In genomic region chr6:95621821-95622220, GRCm38 (mm10) we compare ENCODE assay signal across 7 mouse cellular contexts.
DNase-seq lines count a peak whose midpoint lies in the region; ATAC-seq lines count a peak whose summit lies in the region.

No protein-coding gene starts in this region.

- H3K4me2 ChIP-seq in intestine, embryonic 16.5 days (ENCODE audit: low read depth, low read length) = no peak overlapping the region

- no peaks in the 10 kb centered on the region for H3K4me1 ChIP-seq in intestine, embryonic 16.5 days (ENCODE audit: control insufficient read depth, insufficient read depth, low read length)

- H3K36me3 ChIP-seq in intestine, embryonic 16.5 days (ENCODE audit: control insufficient read depth, insufficient read depth, low read length) = no peaks in the 10 kb centered on the region

- no peak overlapping the region for H3K4me3 ChIP-seq in intestine, embryonic 16.5 days (ENCODE audit: low read length)

- peak; percentile 46 for ATAC-seq in intestine, embryonic 16.5 days

- H3K27ac ChIP-seq in intestine, embryonic 16.5 days (ENCODE audit: low read length) = no peak overlapping the region

- H3K9me3 ChIP-seq in intestine, embryonic 16.5 days (ENCODE audit: control insufficient read depth, low read length) = no peaks in the 10 kb centered on the region

- no peaks in the 10 kb centered on the region for H3K27me3 ChIP-seq in intestine, embryonic 16.5 days (replicated peaks; ENCODE audit: control insufficient read depth, insufficient read depth, low read length)

- 68% methylated on average over 2 of the region's 2 CpGs for WGBS in intestine, embryonic 16.5 days

- DNase-seq in layer of hippocampus, postnatal 36 days = peak; percentile 8 to 23
- no peak for DNase-seq in layer of hippocampus, adult 9-10 months (ENCODE audit: low spot score)
- peak; percentile 69 for DNase-seq in adrenal gland, postnatal 10 days
- peak; percentile 23 for DNase-seq in fat pad, adult 2 months (ENCODE audit: extremely low read depth, low read depth, low spot score)
- DNase-seq in lung, postnatal 4 days = peak; percentile 54 to 74
- no peak for DNase-seq in retina, embryonic 14.5 days (ENCODE audit: low spot score)

- H3K9ac ChIP-seq in intestine, embryonic 16.5 days (ENCODE audit: low read depth, low read length) = no peak overlapping the region

Comparison
In these comparisons a context has a peak if more than half of its experiments do, and no peak if none do; other contexts are left out.
1. DNase-seq: peak in layer of hippocampus, postnatal 36 days (2 of 2), adrenal gland, postnatal 10 days (single experiment), fat pad, adult 2 months (single experiment) and lung, postnatal 4 days (2 of 2); none in layer of hippocampus, adult 9-10 months (single experiment) and retina, embryonic 14.5 days (single experiment).